Mouse (Mus musculus): ENCODE data around the gene Nckap5. TPM values are rescaled to one million over a fixed set of nuclear protein-coding genes. Genes with fewer than 3 reads are reported as not detected.

Gene Nckap5
- total RNA-seq, 2 experiments from 2014 or later = 6.4 to 6.6 TPM

DNA sequence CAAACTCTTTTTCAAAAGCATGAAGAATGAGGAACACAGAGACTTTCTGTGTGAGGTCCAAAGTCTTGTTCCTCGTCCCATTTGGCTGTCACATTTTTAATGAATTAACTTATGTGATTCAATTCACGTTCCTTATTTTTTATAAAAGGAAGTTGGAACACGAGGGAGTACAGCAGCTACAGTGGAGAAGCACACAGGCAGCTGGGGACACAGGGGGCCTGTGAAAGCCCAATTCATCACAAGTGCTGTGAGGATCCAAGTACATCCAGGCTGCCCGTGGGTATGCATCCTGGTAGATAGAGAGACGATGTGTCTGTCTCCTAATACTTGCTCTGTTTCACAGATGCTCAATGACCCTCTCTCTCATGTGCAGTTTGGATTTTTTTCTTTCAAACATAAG, 576.2 kb downstream of the Nckap5 start:
- no peak for DNase-seq
- intact Hi-C loops (cut with DNase I) = no loop called here

DNA sequence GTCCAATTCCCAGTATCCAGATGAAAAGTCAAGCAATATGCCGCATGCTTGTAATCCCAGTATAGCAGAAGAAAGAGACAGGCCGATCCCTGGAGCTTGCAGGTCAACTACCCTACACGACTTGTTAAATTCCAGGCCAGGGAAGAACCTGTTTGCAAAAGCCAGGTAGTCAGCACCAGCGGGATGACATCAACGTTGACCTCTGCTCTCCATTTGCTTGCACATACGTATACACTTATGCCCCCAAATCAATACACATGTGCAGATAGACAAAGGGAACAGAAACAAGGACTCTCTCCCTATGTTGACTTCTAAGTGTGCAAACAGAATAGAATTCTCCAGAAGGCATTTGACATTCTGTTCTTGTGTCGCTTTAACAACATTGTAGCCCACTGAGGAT, 576.7 kb downstream of the Nckap5 start:
- DNase-seq = no peak
- intact Hi-C loops (cut with DNase I) = no loop called here

DNA sequence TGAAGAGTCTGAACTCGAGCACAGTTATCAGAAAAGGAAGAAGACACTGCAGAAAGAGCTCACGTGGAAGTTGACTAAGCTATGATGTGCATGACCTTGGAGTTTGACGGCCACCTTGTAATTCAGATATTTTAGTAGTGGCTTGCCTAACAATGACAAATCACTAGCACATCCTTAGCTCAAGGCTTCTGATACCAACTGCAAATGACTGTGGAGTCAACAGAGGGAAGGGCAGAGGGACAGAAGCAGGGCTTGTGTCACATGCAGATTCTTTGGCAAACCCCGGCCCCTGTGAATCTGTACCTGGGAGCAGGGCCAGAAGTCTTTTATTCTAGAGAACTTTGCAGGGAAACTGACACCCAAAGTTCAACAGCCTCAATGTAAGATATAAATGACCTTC, 597.4 kb downstream of the Nckap5 start:
- intact Hi-C loops (cut with DNase I) = no loop called here
- no peak for DNase-seq

DNA sequence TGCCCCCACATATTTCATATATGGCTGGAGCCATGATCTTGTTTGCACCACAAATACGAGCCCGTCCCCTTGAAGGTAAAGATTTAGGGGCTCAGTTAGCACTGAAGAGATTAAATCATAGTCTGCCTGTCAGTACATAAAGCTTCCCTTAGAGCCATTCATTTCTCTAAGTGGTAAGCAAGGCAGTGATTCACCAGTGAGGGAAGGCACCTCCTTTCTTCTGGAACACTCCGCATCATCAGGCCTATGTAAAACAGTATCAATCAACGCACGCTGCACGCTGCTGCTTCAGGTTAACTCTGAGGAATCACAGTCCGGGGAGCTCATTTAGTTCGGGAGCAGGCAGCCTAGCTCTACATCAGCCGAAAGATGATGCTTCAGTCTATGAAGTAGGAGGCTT, 599.4 kb downstream of the Nckap5 start:
- intact Hi-C loops (cut with DNase I) = no loop called here
- DNase-seq = no peak

DNA sequence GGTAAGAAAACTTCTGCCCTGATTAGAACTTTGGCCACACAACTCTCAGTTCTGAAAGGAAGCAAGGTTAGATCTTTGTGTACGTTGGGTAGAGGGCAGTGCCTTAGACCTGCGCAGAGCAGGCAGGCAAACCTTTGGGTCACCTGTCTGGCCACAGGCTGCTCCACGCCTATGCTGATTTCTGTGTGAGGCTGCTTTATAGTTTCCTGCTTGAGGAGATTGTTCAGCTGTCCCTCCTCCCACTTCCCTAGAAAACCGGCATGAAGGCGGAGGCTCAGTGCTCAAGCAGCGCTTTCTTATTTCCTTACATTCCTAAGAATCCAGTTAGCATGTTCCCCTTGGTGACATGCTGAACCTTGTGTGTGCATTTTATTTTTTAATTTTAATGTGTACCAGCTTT, 620.4 kb downstream of the Nckap5 start:
- DNase-seq = no peak
- intact Hi-C loops (cut with DNase I) = no loop called here

DNA sequence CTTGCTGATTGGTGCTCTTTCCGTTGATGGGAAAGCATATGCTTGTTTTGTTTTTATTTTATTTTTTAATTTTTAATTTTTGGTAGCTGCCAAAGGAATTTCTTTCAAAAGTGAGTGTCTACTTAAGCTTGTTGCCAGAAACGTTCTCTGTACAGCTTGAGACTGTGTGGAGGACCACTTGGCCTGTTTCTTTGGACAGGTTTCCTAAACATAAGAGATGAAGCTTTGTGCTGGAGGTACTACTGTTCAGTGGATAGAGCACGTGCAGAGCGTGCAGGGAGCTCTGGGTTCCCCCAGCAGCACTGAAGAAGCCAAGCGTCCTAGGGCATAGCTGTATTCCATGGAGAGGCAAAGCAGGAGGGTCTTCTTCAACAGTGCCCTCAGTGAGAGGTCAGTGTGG, 620.9 kb downstream of the Nckap5 start:
- intact Hi-C loops (cut with DNase I) = no loop called here
- no peak for DNase-seq

DNA sequence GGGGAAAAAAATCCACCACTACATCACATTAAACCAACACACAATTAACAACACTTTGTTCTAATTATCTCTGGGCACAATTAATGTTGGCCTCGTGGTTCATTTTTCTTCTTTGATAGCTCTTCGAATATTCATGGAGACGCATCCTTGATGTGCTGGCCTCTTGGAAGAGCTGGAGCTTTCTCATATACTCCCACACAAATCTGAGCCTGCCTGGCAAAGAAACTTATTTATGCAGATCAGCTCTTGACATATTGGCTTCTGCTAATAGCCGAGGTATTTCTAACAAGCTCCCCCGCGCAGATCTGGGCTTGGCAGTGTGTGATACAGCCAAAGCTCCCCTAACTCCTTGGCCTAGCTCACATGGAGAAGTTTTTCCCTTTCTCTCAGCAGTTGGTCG, 621.5 kb downstream of the Nckap5 start:
- DNase-seq = no peak
- intact Hi-C loops (cut with DNase I) = no loop called here

DNA sequence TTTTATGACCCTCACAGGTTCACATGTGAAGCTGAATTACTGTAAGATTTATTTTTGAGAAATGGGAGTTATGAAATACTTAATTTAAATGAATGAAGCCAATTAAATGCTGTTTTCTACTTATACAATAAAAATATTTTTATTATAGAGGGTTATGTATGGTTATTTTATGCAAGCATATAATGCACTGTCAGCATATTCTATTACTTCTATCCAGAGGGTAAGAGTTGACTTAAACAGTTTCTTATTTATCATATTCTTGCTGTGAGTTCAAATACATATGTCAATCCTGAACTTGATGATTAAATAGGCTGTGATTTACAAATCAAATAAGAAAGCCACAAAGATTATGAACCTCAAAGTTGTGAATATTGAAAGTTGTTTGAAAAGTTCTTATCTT, 633.7 kb downstream of the Nckap5 start:
- DNase-seq = no peak
- intact Hi-C loops (cut with DNase I) = no loop called here

DNA sequence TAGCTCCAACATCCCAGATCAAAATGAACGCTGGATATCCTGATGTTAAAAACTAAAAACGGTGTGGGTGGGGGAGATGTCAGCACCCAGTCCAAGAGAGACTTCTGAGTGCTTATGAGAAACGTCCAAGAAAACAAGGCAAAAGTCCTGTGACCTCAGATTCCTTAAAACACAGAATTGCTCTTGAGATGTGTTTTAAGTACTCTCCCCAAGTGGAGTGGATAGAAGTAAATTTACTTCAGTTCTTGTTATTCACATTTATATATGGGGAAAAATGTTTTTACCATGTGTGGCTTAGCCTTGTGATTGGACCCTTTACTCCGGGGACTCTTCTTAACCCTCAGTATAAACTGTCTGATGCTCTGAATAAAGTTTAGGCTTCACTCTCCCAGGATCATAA, 640.2 kb downstream of the Nckap5 start:
- intact Hi-C loops (cut with DNase I) = no loop called here

DNA sequence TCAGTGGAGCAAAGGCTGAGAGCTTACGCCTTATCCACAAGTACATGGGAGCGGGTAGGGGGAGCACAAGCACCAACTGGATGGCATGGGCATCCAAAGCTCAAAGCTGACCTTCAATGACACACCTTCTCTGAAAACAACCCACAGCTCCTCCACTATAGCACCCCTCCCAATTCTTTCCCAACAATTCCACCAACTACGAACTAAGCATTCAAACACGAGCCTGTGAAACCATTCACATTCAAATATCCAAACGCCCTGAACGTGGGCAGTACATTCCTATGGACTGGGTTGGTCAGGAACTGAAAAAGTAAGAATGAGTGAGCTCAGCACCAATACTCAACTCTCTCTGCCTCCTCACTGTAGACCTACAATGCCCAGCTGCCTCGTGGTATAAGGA, 646.8 kb downstream of the Nckap5 start:
- intact Hi-C loops (cut with DNase I) = no loop called here
- DNase-seq = no peak

More for the DNA sequence above, 640.2 kb downstream of the Nckap5 start:
- no peak for DNase-seq

DNA sequence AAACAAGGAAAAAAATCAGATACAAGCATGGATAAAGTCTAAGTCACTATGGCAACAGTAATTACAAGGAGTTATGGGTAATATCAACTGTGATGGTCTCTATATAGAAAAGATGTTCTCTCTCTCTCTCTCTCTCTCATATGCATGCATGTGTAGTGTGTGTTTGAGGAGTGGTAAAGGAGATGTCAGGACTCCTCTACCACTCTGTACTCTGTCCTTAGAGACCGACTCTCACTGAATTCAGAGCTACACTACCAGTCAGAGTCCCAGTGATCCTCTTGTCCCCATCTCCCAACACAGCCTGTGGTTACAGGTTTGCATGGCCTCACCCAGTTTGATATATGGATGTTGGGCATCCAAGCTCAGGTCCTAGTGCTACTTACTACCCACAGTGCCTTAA, 662.0 kb downstream of the Nckap5 start:
- no peak for DNase-seq

DNA sequence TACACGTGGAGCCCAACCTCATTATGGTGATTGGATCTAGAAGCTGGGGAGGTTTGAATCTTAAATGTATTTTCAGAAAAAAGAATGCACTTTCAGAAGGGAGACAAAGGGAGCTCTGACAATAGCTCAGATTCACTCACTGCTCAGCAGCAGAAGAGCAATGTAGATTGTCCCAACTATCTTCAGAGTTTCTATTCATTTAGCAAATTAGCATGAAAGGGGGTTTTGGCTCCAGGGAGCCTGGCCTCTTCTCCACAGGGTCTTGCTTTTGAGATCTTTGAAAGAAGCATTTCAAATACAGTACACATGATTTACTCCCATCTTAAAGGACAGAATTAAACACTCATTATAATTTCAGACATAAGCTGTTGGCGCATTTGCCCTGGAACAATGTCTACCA, 662.5 kb downstream of the Nckap5 start:
- DNase-seq = no peak
- intact Hi-C loops (cut with DNase I) = no loop called here

More for the DNA sequence above, 662.0 kb downstream of the Nckap5 start:
- intact Hi-C loops (cut with DNase I) = no loop called here

DNA sequence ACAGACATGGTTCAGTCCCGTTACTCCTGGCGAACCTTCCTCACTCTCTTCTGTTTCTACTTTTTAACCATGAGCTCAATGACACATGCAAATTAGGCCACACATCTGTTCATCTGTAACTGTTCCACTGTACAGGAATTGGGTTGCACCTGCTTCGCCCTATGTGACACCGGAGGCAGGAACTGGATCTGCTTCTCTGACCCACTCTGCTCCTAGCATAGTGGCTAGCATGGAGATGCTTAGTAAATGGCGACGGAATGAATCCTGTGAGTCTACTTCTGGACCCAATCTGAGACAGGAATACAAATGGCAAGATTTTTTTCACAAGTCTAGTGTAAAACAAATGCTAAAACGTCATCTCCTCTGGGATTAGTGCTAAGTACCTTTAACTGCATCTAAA, 663.1 kb downstream of the Nckap5 start:
- no peak for DNase-seq
- intact Hi-C loops (cut with DNase I) = no loop called here

DNA sequence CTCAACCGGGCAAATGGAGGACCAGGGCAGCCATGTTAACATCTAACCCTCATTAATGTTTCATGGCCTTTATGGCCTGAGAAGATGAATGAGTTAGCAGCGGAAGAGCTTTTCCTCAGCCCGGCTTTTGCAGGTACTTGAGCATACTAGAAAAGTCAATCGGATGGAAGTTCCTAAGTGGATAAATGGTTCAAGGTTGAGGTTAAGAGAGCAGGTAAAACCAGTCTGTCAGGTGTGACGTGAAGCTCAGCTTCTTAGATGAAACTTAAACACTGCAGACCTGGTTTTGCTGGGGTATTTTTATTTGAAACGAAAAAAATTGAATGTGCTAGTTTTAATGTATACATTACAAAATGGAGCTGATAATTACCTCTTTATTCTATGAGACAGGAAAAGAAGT, 671.3 kb downstream of the Nckap5 start:
- intact Hi-C loops (cut with DNase I) = no loop called here

DNA sequence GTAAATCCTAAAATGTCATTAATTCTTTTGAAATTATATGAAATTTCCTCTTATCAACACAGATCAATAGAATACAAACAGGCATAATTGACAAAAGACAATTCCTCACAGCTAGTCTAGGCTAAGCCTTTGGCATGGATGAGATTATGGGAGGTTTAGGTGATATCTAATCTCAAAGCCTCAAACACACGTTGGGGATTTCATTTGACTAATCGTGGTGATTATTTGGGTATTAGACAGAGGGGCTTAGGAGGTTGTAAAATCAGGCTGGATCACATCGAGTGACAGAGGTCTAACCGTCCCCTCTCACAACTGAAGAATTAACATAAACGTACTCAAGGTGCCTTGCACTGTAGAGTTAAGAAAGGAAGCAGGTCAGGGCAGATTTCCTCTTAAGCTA, 674.8 kb downstream of the Nckap5 start:
- no peak for DNase-seq
- intact Hi-C loops (cut with DNase I) = no loop called here

More for the DNA sequence above, 671.3 kb downstream of the Nckap5 start:
- no peak for DNase-seq

DNA sequence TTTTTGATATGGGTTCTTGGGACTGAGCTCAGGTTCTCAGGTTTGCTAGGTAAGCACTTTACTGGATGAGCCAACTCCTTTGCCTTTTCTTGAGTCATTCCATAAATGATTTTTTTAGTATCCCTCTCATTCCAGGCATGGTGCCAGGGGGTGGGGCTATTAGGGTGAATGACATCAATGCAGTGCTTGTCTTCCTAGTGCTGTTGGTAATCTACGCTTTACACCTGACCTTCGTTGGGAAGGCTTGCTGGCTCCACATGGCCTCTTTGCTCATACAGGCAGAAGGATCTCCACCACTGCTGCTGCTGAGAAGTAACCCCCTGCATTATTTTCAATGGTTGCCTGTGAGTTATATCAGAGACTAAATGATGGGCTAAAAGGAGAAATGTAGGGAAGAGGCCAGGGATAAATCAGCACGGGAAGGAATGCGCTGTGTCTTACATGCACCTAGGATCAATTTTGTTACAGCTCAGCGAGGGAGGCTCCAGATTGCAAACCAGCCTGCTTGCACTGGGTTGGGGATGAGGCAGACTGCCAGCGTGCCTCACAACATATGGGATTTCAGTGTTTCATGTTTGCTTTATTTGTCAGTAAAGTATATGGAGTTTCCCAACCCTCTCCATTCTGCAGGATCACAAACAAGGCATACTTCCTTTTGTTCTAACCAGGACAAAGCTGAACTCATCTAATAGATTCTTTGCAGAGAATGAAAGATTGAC, 676.9 kb downstream of the Nckap5 start:
- no peak for DNase-seq
- intact Hi-C loops (cut with DNase I) = no loop called here

DNA sequence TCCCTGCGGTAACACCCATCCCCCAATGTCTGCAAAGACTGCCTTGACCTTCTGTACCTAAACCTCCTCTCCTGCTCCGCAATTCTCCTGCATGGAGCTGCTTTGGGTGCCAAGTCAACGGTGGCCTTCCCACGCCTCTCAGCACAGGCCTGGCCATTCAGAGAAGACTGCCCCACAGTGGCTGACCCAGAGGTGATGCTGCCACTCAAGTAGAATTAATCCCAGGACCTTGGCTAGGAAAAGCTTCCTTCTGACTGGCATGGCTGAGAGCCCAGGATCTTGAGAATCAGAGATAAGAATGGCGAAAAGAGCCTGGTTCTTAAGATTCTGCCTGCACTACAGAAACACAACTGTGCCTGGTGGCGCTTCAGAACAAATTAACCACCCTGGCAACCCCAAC, 678.4 kb downstream of the Nckap5 start:
- intact Hi-C loops (cut with DNase I) = no loop called here
- no peak for DNase-seq

DNA sequence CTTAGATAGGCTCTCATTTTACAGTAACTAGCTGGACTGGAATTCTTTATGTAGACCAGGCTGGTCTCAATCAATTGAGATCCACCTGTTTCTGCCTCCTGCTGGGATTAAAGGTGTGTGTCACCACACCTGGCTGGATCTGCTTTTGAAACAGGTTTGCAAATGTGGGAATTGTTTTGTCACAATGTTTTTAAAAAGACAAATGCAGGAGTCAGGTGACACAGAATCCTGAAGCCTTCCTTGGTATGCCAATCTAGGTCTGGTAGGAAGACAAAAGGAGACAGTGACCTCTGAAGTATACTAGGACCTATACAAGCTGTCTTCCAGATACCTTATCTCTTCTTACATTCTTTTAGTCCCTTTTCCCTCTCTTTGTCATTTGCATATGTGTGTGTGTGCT, 680.6 kb downstream of the Nckap5 start:
- intact Hi-C loops (cut with DNase I) = no loop called here
- DNase-seq = no peak

DNA sequence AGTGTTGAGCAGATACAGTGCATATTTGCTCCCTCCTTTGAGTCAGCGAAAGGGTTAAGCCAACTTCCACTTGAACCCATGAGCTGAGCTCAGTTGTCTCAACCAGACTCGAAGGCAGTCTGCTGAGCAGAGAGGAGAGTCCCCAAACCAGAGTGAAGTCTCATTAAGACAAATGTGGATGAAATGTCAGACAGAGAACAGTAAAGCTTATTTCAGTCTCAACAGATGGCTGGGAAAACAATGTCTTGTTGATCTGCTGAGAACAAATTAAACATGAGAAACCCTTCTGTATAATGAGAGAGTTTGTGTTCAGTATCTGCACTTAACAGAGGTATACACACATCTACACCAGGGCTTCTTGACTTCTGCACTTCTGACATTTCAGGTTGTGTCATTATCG, 694.9 kb downstream of the Nckap5 start:
- intact Hi-C loops (cut with DNase I) = no loop called here
- DNase-seq = no peak

DNA sequence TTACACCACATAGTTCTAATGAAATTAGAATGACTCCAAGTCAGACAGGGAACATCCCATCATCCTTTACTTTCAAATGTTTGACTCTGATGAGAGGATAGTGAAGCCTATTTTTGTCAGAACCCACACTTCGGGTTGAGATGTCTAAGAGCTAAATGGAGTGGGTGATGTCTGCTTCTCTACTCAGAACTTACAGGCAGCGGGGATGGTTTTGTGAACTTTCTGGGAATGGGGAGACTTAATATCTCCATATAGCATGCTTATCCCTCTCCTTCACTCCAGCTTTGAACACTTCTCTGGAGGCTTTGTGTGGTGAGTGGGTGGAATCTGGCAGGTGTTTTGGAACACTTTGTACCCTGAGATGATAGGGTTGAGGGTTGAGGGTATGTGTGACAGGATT, 698.3 kb downstream of the Nckap5 start:
- no peak for DNase-seq
- intact Hi-C loops (cut with DNase I) = no loop called here

DNA sequence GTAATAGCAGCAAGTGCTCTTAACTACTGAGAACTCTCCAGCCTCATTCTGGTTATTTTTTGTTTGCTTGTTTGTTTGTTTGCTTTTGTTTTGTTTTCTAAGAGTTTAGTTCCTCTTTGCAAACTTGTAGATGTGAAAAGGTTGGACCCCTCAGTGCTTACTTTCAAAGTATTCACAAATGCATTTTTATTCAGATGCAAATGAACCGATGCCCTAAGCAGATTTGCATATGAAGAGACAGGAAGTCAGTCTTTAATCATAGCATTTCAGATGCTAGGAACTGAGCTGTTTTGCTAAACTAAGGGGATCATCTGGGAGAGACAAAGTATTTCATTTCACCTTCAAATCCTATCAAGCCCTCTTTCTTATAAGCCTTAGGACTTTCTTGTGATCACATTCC, 701.5 kb downstream of the Nckap5 start:
- intact Hi-C loops (cut with DNase I) = no loop called here
- no peak for DNase-seq

DNA sequence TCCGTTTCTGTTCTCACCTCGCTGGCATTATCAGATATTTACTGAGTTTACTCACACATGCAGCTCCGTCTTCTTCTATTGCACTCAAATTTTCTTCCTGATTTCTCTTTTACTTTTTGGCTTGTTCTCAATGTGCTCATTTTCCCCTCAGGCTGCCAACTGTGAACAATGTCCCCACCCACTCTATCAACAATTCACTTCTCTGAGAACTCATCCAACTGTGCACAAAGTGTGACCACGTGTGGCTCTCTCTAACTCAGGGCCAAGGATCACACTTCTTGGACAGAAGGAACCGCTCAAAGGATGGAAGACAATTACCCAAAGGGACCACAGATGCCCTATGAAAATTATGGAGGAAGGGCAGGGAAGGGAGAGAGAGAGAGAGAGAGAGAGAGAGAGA, 707.5 kb downstream of the Nckap5 start:
- intact Hi-C loops (cut with DNase I) = no loop called here
- no peak for DNase-seq

DNA sequence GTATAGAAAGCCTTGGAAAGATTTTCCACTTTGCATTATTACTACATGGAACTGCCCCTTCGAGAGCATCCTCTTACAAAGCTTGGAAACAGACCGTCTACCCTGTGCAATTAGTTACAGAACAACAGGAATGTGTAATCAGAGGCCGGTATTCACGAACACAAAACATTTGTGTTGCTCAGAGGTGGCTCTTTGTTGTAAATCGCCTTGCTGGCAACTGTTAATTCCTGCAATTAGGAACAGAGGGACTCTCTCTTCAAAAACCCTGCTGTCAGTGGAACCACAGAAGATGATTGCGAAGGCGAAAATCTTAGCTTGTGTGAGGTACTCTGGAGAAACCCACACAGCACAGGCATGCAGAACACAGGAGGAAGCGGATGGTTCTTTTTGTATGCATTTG, 710.1 kb downstream of the Nckap5 start:
- no peak for DNase-seq
- intact Hi-C loops (cut with DNase I) = no loop called here
